Mouse (Mus musculus): Measurements from ENCODE around the gene Rad51b.

The Rad51b gene

DNA sequence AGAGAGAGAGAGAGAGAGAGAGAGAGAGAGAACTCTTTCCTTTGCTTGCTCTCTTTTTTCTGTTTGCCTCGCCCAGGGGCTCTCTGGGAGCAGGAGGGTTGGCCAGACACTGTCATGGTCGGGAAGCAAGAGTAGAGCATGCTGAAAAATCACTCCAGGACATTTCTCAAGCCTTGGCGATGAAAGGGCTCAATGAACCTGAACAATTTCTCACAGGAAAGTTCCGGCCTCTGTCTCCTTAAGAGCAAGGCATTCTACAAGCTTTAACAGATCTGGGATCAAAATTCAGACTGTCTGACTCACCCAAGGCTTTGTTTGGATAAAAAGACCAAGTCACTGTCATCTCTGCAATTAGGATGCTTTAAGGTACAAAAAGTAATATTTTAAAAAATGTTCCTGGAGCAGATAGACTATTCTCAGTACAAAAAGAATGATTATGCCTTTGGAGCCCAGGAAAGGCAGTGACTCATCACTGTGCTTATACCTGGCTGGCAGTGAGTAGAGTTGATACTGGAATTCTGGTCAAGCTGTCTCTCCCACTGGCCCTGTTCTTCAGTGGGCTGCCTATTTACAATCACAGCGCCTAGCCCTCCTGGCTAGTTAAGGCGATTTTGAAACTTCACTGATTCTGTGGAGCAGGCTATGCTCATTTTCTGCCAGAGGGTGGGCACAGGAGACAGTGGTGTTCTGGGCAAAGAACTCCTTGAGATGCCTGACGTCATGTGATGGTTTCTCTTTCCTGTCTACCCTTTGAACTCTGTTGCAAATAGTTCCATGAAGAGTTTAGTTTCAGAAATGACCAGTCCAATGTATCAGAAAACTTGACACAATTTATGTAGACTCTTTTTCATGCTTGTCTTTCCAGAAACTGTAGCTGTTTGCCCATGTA, 352.0 kb downstream of the Rad51b start:
- no peak for DNase-seq (ENCODE audit: low spot score)

DNA sequence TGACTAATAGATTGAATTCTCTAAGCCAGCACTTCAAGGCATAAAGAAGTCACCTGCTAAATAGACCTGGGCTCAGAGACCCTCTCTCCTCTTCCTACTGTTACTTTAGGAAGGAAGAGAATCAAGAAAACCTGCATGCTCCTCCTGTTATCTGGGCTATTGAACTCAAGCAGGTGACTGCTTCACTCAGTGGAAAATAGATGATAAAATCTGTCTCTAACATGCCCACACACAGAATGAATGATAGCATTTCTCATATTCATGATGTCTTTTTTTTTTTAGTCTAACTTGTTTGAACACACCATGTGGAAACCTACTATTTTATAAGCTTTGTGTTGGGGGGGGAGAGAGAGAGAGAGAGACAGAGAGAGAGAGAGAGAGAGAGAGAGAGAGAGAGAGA, 352.7 kb downstream of the Rad51b start:
- no peak for DNase-seq (ENCODE audit: low spot score)

DNA sequence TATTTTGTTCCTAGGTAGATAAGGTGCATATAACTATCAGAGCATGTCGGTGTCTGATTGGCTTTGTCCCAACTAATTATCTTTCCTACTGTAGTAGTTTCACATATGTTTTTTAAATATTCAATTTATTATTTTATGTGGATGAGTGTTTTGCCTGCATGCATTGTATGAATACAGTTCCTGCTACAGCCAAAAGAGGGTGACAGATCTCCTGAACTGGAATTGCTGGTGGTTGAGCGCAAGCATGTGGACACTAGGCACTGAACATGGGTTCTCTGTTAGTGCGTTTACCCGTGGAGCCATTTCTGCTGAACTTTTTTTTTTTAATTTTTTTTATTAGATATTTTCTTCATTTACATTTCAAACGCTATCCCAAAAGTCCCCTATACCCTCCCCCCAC, 358.1 kb downstream of the Rad51b start:
- DNase-seq (ENCODE audit: low spot score), result no peak

DNA sequence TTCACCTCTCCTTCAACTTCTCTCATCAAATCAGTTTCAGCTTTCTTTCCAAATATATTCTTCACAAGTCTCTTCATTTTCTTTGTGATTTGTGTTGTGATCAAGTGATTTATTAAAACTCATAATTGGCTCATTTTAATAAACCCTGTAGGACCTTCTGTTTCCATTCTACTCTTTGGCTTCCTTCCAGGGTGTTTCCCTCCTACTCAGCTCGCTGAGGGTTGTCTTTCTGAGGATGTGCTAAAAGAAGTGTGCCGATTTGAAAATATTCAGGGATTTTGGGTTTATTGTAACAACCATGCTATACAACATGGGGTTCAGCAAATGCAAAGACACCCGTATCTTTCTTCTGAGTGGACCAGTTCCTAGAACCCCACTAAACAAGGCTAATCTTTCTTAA, 361.8 kb downstream of the Rad51b start:
- no peak for DNase-seq (ENCODE audit: low spot score)

DNA sequence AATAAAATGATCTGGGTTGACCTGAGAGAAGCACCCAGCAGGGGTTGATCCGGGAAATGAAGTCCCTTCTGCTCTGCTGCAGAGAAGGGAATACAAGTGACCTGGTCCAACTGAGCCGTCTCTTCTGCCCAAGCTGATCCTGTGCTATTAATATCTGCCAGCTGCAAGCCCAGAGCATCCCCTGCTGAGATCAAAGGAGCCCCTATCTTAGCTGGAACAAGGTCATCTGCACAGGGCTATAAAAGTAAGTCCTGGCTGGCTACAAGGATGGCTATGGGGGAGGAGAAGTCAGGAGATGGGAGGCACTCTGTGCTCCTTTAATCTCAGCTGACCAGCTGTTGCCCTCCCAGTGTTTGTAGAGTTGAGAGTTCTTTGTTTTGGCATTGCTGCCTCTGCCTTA, 364.2 kb downstream of the Rad51b start:
- no peak for DNase-seq (ENCODE audit: low spot score)

DNA sequence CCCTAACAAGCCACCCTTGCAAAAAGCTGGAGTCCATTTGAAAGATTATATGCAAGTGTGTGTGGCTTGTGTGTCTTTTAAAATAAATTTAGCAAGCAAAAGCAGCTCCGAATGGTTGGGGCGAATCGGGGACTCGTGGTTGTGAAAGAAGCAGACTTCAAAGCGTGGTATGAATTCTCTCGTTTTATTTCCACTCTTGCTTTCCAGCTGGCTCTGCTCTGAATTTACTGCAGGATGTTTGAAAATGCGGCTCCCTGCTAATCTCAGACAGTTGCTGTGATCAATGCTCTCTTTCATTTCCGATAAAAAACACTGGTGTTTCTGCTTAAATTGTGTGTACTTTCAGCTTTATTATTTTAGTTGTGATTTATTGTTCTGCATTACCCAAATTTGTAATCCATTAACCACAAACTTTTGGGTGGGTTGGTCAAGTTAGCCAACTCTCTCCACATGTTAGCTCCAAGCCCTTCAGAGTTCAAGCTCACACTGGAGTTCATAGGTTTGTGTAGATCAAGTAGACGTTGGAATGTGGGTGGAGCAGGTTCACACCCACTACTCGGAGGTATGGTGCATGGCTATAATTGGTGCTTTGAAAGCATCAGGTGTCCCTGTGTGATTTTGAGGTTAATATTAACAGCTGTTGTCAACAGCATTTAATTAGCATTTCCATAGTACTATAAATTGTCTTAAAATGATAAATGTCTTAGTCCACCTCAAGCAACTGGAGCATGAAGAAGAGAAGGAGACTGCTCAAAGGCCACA, 366.2 kb downstream of the Rad51b start:
- no peak for DNase-seq (ENCODE audit: low spot score)

DNA sequence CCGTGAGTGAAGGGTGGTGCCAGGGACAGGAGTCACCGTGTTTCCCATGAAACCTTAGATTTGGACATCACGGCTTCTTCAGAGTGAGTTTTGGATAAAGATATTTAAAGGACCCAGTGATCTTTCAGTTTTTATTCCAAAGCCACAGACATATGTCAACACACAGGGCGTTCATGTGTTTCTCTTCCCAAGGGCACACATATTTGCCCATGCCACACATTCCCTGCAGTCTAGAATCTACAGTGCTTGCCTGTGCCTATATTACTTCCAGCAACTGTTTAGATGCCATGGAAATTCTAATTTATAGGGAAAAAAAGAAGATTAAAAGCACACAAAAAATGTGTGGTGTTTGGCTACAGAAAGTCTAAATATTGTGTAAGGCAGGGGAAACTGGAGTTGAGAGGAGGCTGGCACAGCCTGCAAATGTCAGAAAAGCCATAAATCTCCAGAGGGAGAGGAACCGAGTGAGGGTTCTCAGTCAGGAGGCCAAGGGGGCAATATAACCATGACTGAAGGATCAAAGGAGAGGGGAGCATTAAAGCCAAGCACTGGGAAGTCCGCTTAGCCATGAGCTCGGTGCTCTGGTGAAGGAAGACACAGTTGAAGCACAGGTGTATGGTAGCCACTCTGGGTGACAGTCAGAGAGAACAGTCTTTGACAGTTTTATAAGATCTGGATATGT, 367.0 kb downstream of the Rad51b start:
- no peak for DNase-seq (ENCODE audit: low spot score)

DNA sequence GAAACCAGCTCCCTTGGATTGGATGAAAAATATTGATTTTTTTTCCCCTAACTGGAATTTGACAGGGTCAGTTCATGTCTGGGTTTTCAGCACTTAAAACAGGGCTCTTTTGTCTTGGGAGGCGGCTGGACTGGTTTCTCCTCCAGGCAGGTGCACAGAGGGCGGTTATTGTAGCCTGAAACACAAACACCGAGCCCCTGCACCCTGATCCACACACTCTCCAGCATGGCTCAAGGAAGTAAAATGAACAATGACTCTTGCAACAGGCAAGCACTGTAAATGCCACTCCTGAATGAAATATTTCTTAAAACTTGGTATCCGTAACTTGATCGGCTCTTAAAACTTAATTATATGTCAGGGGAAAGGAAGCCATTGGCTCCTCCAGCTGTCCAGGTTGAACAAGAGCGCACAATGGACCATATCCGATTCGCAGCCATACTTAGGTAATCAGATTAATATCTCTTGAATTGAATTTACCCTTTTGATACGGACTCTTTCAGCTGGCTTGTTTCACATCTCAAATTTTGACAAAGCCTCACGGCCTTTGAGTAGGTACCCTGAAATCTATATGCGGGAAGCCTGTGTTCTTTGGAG, 377.9 kb downstream of the Rad51b start:
- DNase-seq (ENCODE audit: low spot score), result no peak

DNA sequence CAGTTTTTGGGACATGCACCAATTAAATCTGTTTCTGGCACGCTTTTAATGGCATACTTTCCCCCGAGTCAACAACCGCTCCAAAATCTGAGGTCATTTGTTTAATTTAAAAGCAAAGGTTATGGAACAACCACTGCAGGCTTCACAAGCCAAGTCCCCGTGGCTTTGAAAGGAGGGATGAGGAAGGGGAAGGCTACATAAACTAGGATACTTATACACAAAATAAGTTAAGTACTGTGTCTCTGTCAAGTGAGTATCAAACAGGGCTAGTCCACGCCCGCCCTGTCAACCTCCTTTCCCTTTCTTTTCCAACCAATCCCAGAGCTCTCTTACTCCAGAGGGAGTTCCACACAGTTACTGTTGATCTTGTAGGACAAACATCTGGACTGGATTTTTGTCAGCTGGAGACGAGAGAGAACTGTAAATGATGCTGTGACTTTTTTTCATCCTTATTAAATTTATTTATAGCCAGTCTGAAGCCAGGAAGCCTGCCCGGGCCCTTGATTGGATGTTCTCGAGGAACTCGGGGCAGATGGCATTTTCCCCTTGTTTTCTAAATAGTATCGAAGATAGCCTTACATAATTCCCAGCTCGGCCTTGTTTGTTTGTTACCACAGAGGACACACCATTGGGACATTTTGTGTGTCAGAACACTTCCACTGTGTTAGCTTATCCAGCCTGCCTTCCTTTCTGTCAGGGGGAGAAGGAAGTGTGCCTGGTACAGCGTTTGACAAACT, 378.5 kb downstream of the Rad51b start:
- DNase-seq (ENCODE audit: low spot score), result no peak

DNA sequence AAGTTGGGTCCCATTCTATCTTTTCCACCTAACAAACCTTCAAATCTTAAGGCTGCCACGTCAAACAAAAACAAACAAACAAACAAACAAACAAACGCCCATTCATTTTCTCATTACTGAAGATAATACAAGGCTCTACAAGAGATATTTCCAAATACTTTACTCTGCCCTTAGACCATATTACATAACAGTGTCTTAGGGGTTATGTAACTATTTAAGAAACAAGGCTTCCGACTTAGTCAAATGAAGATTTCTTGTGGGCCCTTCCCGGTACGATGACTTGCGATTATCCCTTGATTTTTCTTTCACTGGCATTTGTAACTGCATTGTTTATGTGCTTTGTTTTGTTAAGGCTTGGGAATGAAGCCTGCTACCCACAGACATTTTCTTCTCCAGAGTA, 379.2 kb downstream of the Rad51b start:
- no peak for DNase-seq (ENCODE audit: low spot score)

DNA sequence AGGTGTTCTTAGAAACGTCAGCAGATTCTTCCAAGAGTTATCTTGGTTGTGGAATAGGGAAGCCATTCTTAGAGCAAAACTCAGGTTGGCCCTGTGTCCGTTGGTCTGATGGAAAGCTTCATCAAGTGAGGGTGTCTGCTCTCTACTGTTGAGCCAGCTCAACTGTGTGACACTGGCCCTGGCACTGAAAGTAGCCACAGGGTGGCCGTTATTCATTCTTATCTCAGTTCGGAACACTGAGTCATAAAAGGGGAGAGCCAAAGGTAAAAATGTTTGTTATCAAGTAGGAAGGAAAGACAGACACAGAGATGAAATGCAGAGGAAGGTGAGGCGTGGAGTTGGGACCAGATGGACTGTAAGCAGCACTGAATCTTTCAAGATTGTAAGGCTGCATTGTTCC, 379.8 kb downstream of the Rad51b start:
- DNase-seq (ENCODE audit: low spot score), result no peak

DNA sequence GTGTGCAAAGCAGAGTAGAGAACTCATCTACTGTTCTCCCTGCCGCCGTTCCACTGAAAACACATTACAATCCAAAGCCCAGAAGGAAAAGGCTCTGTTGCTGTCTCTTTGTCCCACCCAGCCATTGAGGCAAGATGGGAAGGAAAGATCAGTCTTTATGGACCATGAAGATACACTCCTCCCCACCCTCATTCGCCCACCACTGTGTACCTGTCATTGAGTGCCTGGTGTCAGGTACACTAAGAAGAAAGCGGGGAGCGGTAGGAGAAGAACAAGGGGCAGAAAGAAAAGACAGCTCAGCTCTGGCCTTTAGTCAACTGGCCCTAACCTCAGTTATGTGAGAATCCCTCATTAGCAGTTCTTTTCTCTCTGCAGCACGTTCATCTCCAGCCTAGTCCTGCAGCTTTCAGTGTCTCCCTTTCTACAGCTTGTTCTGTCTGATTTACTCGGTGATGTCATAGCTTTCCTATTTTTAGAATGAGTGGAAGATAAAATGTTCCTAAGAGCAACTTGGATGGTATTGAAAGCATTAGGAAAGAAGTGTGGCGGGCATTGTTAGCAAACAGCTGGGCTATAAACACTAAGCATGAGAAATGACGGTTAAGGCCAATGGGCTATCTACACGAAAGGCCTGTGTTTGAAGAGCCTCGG, 382.3 kb downstream of the Rad51b start:
- DNase-seq (ENCODE audit: low spot score), result no peak

DNA sequence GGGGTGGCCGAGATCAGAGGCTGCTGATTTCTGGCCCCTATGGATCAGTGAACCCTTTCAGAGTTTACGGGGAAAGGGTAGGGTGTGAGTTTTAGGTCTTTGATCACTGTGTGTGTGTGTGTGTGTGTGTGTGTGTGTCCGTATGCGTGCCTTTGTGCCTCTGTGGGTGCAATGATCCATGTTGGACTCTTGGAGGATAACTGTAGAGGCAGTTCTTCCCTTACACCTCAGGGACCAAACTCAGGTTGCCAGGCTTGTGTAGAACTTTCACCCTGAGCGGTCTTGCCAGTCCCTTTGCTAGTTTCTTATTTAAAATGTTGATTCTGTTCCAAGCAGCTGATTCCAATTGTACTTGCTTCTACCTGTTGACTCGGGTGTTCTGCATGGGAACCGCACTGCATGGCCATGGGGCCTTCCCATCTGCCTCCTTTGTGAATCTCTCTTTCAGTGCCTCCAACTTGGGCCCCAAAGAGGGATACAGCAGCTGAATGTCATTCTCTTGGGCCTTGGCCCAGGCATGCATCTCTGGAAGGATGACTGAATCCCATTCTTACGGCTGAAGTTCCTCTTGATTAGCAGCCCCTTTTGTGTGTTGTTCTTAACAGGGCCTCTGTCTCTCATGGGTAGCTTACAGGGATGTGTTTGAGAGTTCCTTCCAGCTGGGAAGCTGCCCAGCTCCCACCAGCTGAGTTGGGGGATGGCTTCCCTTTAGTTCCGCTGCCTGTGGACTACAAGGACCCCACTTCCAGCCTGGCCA, 383.0 kb downstream of the Rad51b start:
- no peak for DNase-seq (ENCODE audit: low spot score)

DNA sequence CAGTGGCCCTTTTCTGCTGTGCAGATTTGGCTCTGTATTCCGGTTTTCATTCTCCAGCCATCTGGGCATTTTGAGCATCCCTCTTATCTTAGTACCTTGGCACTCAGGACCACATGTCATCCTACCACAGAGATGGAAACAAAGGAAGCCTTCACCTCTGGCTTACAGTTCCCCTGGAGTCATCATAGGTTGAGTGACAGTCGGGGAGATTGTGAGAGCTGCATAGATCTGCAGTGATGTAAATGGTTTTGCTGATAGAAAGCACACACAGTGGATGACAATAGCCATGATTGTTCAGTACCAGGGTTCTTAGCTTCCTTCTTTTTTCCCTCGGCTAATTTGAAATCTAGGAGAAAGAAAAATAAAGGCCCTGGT, 383.6 kb downstream of the Rad51b start:
- no peak for DNase-seq (ENCODE audit: low spot score)

DNA sequence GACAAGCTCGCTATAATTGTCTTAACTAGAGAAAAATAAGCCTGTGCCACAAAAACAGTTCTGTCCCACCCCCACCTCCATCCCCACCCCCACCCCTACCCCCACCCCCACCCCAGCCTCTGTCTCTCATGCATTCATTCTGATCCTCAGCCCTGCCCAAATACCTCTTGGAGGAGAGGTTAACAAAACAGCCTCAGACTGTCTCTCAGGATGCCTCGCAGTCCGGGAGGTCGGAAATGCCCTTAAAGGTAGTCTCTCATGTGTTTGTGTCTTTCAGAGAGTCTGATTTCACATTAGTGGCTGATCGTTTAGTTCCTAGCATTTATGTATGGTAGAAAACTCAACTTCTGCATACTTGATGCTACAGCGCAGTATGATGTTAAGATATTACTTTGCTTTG, 384.5 kb downstream of the Rad51b start:
- DNase-seq (ENCODE audit: low spot score), result no peak

DNA sequence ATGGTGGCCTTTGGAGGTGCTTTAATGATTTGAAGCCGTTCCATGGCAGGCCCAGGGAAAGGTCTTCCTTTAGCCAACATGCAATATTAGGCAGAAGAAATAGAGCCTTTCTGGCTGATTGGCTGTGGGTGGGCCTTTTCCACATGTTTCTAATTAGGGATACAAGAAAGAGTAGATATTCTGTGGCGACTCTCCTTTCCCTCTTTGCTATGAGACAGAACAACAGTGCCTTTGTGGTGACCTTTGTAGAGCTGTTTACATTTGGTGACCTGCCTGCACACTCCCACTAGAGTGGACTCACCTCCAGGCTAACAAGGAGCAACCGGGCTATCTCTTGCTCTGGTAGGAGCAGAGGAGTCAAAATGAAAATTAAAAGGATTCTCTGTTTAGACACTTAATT, 386.3 kb downstream of the Rad51b start:
- no peak for DNase-seq (ENCODE audit: low spot score)

DNA sequence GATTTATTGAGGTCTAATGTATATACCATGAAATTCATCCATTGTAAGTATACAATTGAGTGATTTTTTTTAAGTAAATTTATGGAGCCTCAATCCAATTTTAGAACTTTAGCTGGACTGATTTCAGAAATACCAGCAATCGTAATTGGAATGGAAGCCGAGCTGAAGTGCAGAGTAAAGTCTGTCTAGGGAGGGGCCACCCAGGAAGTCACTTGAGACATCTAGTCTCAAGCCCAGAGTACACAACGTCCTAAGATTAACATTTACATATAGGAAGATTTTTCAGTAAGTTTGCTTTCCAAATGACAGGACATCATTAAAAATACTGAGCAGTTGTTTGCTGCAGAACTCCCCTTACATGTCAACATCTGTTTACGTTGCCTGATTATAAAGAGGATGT, 386.7 kb downstream of the Rad51b start:
- no peak for DNase-seq (ENCODE audit: low spot score)

DNA sequence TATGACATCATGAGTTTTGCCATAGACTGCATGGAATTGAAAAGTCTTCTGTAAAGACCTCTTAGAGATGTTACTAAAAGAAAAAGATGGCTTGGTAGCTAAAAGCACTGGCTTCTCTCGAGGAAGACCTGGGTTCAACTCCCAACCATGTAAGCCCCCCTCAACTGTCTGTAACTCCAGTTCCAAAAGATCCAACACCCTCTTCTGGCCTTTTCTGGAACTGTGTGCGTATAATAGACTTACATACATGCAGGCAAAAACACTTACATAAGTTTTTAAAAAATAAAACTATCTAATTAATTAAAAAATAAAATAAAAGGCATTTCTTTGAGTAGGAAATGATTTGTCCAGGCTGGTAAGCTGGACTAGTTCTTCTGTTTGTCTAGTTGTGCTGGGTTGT, 387.3 kb downstream of the Rad51b start:
- DNase-seq (ENCODE audit: low spot score), result no peak

DNA sequence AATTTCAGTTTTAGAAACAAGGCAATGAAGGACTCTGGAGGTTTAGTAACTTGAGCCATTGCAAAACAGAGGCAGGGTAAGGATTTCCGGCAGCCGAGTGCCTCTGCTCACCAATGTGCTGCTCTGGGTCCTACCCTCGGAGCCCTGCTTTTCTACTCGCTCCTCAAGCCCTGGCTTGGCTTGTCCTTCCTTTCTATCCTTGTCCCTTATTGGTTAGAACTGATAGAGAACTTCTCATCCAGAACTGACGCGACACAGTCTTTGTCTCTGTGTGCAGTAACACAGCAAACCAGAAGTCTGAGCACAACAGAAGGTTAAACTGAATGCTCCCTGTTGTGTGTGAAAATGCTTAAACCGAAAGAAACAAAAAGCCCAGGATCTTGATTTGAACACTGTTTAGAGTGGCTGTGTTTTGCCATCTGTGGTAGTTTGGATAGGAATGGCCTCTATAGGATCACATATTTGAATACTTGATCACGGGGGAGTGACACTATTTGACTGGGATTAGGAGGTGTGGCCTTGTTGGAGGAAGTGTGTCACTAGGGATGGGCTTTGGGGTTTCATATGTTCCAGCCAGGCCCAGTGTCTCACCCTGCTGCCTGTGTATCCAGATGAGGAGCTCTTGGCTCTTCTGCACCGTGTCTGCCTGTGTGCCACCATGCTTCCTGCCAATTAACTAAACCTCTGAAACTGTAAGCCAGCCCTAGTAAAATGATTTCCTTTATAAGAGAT, 389.7 kb downstream of the Rad51b start:
- no peak for DNase-seq (ENCODE audit: low spot score)
